Comparison of ENCODE assay signal across 11 mouse cellular contexts in the genomic region with DNA sequence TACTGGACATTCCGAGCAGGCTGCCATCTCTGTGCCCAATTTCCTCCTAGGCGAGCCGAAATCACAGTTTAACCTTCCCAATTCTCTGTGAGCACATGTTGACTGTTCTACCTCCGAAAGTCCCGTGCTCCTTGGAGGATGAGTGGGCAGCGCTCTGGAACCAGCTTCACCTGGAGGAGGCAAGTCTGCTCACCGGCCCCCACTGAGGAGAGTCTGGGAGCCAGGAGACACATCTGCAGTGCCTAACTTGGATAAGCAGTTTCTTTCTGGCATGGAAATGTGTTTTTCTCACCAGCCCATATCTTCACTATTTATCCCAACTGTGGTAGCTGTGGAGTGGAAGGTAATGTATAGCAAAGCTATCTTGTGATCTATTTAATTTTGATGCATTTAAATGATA.
"Had no signal": no experiment of that assay in that cellular context is flagged by ENCODE, and none has a peak within 500 bp of the region (broad histone marks: within the 10 kb centered on the region; RNA-seq: fewer than 3 reads in every experiment).

No protein-coding gene starts in this region.

- DNase-seq: kidney, adult 2 months; kidney, postnatal 25 days; liver, embryonic 13.5 days; lung, adult 2 months; lung, postnatal 14 days; lung, postnatal 4 days; midbrain, embryonic 14.5 days; spleen, adult 18-20 months; thymus, adult 2 months; thymus, postnatal 14 days; thymus, postnatal 4 days had no signal
